Mouse (Mus musculus) heart, adult 10 weeks (tissue): ENCODE results near the gene Gmnc. TPM values are rescaled to one million over a fixed set of nuclear protein-coding genes. Genes with fewer than 3 reads are reported as not detected.

Experiments
- polyA plus RNA-seq: library from polyadenylated mRNA; stranded (reverse); fragments of 350-450 nt; fragmentation: Illumina TruSeq; extraction: RNeasy Lipid Tissue Mini Kit (QIAGEN cat#74804); gene quantifications from one replicate; pipeline ENCODE4 v1.2.3, GENCODE M21; 2014; ENCODE audit warnings: low read depth, low replicate concordance

The Gmnc gene
- not detected for polyA plus RNA-seq

GRCm38 (mm10) chr16:26991477-26992300 is at the start of gene Gmnc:
TSS of gene Gmnc (minus strand) at chr16:26991652.

